Comparison of ENCODE assay signal across 18 mouse cellular contexts in genomic region chr2:29246275-29246674, GRCm38 (mm10). TPM values are rescaled to one million over a fixed set of nuclear protein-coding genes. Genes with fewer than 3 reads are reported as not detected.
A peak's percentile ranks its signal among the peaks of the same experiment; 100 is the strongest.
DNase-seq lines count a peak whose midpoint lies in the region; ATAC-seq and TF ChIP-seq lines count a peak whose summit lies in the region.
"Had no signal": no experiment of that assay in that cellular context is flagged by ENCODE, and none has a peak within 500 bp of the region (broad histone marks: within the 10 kb centered on the region; RNA-seq: fewer than 3 reads in every experiment).

No protein-coding gene starts in this region.

- H3K4me2 ChIP-seq in hindbrain, embryonic 16.5 days (ENCODE audit: low read length): no peak overlapping the region; the same call in 1 of the 2 replicates
- H3K4me2 ChIP-seq in hindbrain, embryonic 11.5 days (replicated peaks; ENCODE audit: low read depth, low read length): no peak overlapping the region
- H3K4me2 ChIP-seq in lung, postnatal 0 days (replicated peaks; ENCODE audit: low read depth, low read length): no peak overlapping the region
- H3K4me2 ChIP-seq in hindbrain, postnatal 0 days (ENCODE audit: low read depth, low read length): no peak overlapping the region
- H3K4me2 ChIP-seq in liver, embryonic 12.5 days: no peak overlapping the region
- H3K4me2 ChIP-seq: embryonic facial prominence, embryonic 12.5 days; heart, embryonic 11.5 days; limb, embryonic 15.5 days; neural tube, embryonic 13.5 days had no signal

- TF ChIP-seq CTCF in lung, postnatal 0 days (IDR thresholded peaks at IDR 0.05): no peak
- TF ChIP-seq CTCF in hindbrain, postnatal 0 days (IDR thresholded peaks at IDR 0.05; ENCODE audit: low read depth): no peak

- peak; percentile 64 to 69 for DNase-seq in cerebellum, postnatal 10 days
- DNase-seq in cerebellum, postnatal 36 days: no peak
- no peak for DNase-seq in hindbrain, embryonic 11.5 days (ENCODE audit: low spot score)
- DNase-seq in lung, postnatal 10 days: peak; percentile 16
- DNase-seq in lung, postnatal 0 days (ENCODE audit: low spot score): no peak
- peak; percentile 72 for DNase-seq in hindbrain, postnatal 0 days (ENCODE audit: low spot score)
- DNase-seq: cerebellum, adult 11-12 months; heart, postnatal 14 days; kidney, adult 8-10 months; kidney, postnatal 25 days; lung, adult 18-20 months; thymus, adult 18-20 months had no signal

- peaks cover 24% of the 10 kb centered on the region for H3K4me1 ChIP-seq in hindbrain, embryonic 16.5 days (ENCODE audit: control insufficient read depth, insufficient read depth, low read depth, low read length)
- peaks cover 7% of the 10 kb centered on the region for H3K4me1 ChIP-seq in hindbrain, embryonic 11.5 days (replicated peaks; ENCODE audit: control insufficient read depth, insufficient read depth, low read length)
- H3K4me1 ChIP-seq in lung, postnatal 0 days (ENCODE audit: insufficient read depth, low read depth, low read length): peaks cover 5% of the 10 kb centered on the region
- peaks cover 21% of the 10 kb centered on the region for H3K4me1 ChIP-seq in hindbrain, postnatal 0 days (ENCODE audit: insufficient read depth, low read length)
- 0 out of 2 replicates have a peak, but pooled peaks cover 1% of the 10 kb centered on the region for H3K4me1 ChIP-seq in liver, embryonic 12.5 days

- H3K9ac ChIP-seq in hindbrain, embryonic 16.5 days (ENCODE audit: low read depth, low read length): no peak overlapping the region
- no peak overlapping the region for H3K9ac ChIP-seq in hindbrain, embryonic 11.5 days (ENCODE audit: low read depth, low read length)
- no peak overlapping the region for H3K9ac ChIP-seq in lung, postnatal 0 days (replicated peaks; ENCODE audit: low read depth)
- H3K9ac ChIP-seq in hindbrain, postnatal 0 days (replicated peaks; ENCODE audit: low read length): no peak overlapping the region
- no peak overlapping the region for H3K9ac ChIP-seq in liver, embryonic 12.5 days
- H3K9ac ChIP-seq: embryonic facial prominence, embryonic 12.5 days; limb, embryonic 15.5 days; neural tube, embryonic 13.5 days had no signal

- no peak overlapping the region for H3K27ac ChIP-seq in hindbrain, embryonic 16.5 days (ENCODE audit: low read depth, low read length)
- no peak overlapping the region for H3K27ac ChIP-seq in hindbrain, embryonic 11.5 days (ENCODE audit: low read depth, low read length)
- no peak overlapping the region for H3K27ac ChIP-seq in lung, postnatal 0 days (ENCODE audit: low read length)
- H3K27ac ChIP-seq in hindbrain, postnatal 0 days: no peak overlapping the region
- H3K27ac ChIP-seq in liver, embryonic 12.5 days: no peak overlapping the region
- H3K27ac ChIP-seq: embryonic facial prominence, embryonic 12.5 days; limb, embryonic 15.5 days; neural tube, embryonic 13.5 days had no signal

- no peaks in the 10 kb centered on the region for H3K9me3 ChIP-seq in hindbrain, embryonic 16.5 days (ENCODE audit: control insufficient read depth, low read length)
- no peaks in the 10 kb centered on the region for H3K9me3 ChIP-seq in hindbrain, embryonic 11.5 days (ENCODE audit: control insufficient read depth, low read length)
- no peaks in the 10 kb centered on the region for H3K9me3 ChIP-seq in lung, postnatal 0 days (ENCODE audit: low read length)
- no peaks in the 10 kb centered on the region for H3K9me3 ChIP-seq in hindbrain, postnatal 0 days (ENCODE audit: low read length)
- no peaks in the 10 kb centered on the region for H3K9me3 ChIP-seq in liver, embryonic 12.5 days (replicated peaks)
- H3K9me3 ChIP-seq: limb, embryonic 15.5 days had no signal

- H3K27me3 ChIP-seq in hindbrain, embryonic 16.5 days (replicated peaks; ENCODE audit: control insufficient read depth, insufficient read depth, low read length): peaks cover 10% of the 10 kb centered on the region
- peaks cover 34% of the 10 kb centered on the region for H3K27me3 ChIP-seq in hindbrain, embryonic 11.5 days (ENCODE audit: control insufficient read depth, insufficient read depth, low read length)
- H3K27me3 ChIP-seq in lung, postnatal 0 days (replicated peaks; ENCODE audit: insufficient read depth, low read length): peaks cover 29% of the 10 kb centered on the region; the same call in 1 of the 2 replicates
- peaks cover 5% of the 10 kb centered on the region; the same call in 1 of the 2 replicates for H3K27me3 ChIP-seq in hindbrain, postnatal 0 days (ENCODE audit: insufficient read depth, low read length)
- peaks cover 65% of the 10 kb centered on the region for H3K27me3 ChIP-seq in liver, embryonic 12.5 days (replicated peaks)

- H3K36me3 ChIP-seq in hindbrain, embryonic 16.5 days (ENCODE audit: control insufficient read depth, insufficient read depth, low read length): no peaks in the 10 kb centered on the region
- H3K36me3 ChIP-seq in hindbrain, embryonic 11.5 days (ENCODE audit: control insufficient read depth, insufficient read depth, low read length): no peaks in the 10 kb centered on the region
- no peaks in the 10 kb centered on the region for H3K36me3 ChIP-seq in lung, postnatal 0 days (ENCODE audit: insufficient read depth, low read length)
- H3K36me3 ChIP-seq in hindbrain, postnatal 0 days (ENCODE audit: insufficient read depth, low read length): no peaks in the 10 kb centered on the region
- H3K36me3 ChIP-seq in liver, embryonic 12.5 days: no peaks in the 10 kb centered on the region
- H3K36me3 ChIP-seq: embryonic facial prominence, embryonic 12.5 days; limb, embryonic 15.5 days; neural tube, embryonic 13.5 days had no signal

- peak; percentile 63 for ATAC-seq in hindbrain, embryonic 16.5 days
- no peak for ATAC-seq in hindbrain, embryonic 11.5 days (ENCODE audit: low FRiP score)
- no peak for ATAC-seq in lung, postnatal 0 days
- ATAC-seq in hindbrain, postnatal 0 days: 0 out of 2 replicates have a peak, but pooled peaks have one; percentile 33
- no peak for ATAC-seq in liver, embryonic 12.5 days

- no peak for TF ChIP-seq EP300 in lung, postnatal 0 days (IDR thresholded peaks at IDR 0.05)

- WGBS in hindbrain, embryonic 16.5 days: 27% methylated on average over 3 of the region's 3 CpGs
- 83% methylated on average over 3 of the region's 3 CpGs for WGBS in hindbrain, embryonic 11.5 days
- WGBS in lung, postnatal 0 days: 58% methylated on average over 3 of the region's 3 CpGs
- WGBS in hindbrain, postnatal 0 days: 32% methylated on average over 3 of the region's 3 CpGs
- WGBS in liver, embryonic 12.5 days (ENCODE audit: insufficient replicate concordance): 80% methylated on average over 3 of the region's 3 CpGs

- no peak overlapping the region for H3K4me3 ChIP-seq in hindbrain, embryonic 16.5 days (ENCODE audit: low read length)
- no peak overlapping the region for H3K4me3 ChIP-seq in hindbrain, embryonic 11.5 days (ENCODE audit: low read depth, low read length)
- no peak overlapping the region for H3K4me3 ChIP-seq in lung, postnatal 0 days (ENCODE audit: low read depth, low read length)
- no peak overlapping the region for H3K4me3 ChIP-seq in hindbrain, postnatal 0 days (ENCODE audit: low read length)
- H3K4me3 ChIP-seq in liver, embryonic 12.5 days: no peak overlapping the region
- H3K4me3 ChIP-seq: embryonic facial prominence, embryonic 12.5 days; limb, embryonic 15.5 days; neural tube, embryonic 13.5 days had no signal

RNA-seq across cellular contexts. Expression of gene Ntng2, which starts 6.5 kb away (rescaled TPM):
- 3.5 and 4.1 TPM in 2 replicates for polyA plus RNA-seq in hindbrain, embryonic 16.5 days (2015; fragmentation: Nextera tagmentation; extraction: Ambion mirVana)
- polyA plus RNA-seq in hindbrain, embryonic 11.5 days (2014; fragmentation: Nextera tagmentation; extraction: Ambion mirVana): 2.7 and 2.8 TPM in 2 replicates
- 1.2 and 1.4 TPM in 2 replicates for polyA plus RNA-seq in lung, postnatal 0 days (2015; fragmentation: Nextera tagmentation; extraction: Ambion mirVana)
- 30.3 and 34.5 TPM in 2 replicates for total RNA-seq in hindbrain, postnatal 0 days (2014; rRNA removed)
- 3.4 and 4.6 TPM in 2 replicates for polyA plus RNA-seq in hindbrain, postnatal 0 days (2015; fragmentation: Nextera tagmentation; extraction: Ambion mirVana)
- 0.14 TPM in 1 of 2 replicates, not detected in the other for polyA plus RNA-seq in liver, embryonic 12.5 days (2016; fragmentation: Nextera tagmentation; extraction: Ambion mirVana)
- polyA plus RNA-seq: heart, embryonic 11.5 days had no signal

Comparison
In these comparisons a context has a peak if more than half of its experiments do, and no peak if none do; other contexts are left out.
1. DNase-seq: peak in cerebellum, postnatal 10 days (2 of 2), lung, postnatal 10 days (single experiment) and hindbrain, postnatal 0 days (single experiment); none in cerebellum, postnatal 36 days (0 of 2), hindbrain, embryonic 11.5 days (single experiment) and lung, postnatal 0 days (single experiment).
2. ATAC-seq: peak in hindbrain, embryonic 16.5 days (single experiment) and hindbrain, postnatal 0 days (single experiment); none in hindbrain, embryonic 11.5 days (single experiment), lung, postnatal 0 days (single experiment) and liver, embryonic 12.5 days (single experiment).